ENCODE assay signal across 28 mouse cellular contexts in genomic region chr3:143034588-143034987, GRCm38 (mm10).
DNase-seq lines count a peak whose midpoint lies in the region; ATAC-seq and TF ChIP-seq lines count a peak whose summit lies in the region.
"Had no signal": no experiment of that assay in that cellular context is flagged by ENCODE, and none has a peak within 500 bp of the region (broad histone marks: within the 10 kb centered on the region; RNA-seq: fewer than 3 reads in every experiment).

No protein-coding gene starts in this region.

- H3K36me3 ChIP-seq in kidney, embryonic 14.5 days (ENCODE audit: control insufficient read depth, insufficient read depth, low read length): no peaks in the 10 kb centered on the region
- H3K36me3 ChIP-seq in lung, embryonic 16.5 days (ENCODE audit: control insufficient read depth, insufficient read depth, low read length): no peaks in the 10 kb centered on the region
- H3K36me3 ChIP-seq in stomach, embryonic 14.5 days (ENCODE audit: control insufficient read depth, insufficient read depth, low read length): no peaks in the 10 kb centered on the region
- no peaks in the 10 kb centered on the region for H3K36me3 ChIP-seq in forebrain, embryonic 10.5 days (replicated peaks)
- H3K36me3 ChIP-seq in limb, embryonic 10.5 days: no peaks in the 10 kb centered on the region
- H3K36me3 ChIP-seq: forebrain, embryonic 15.5 days; heart, embryonic 13.5 days; hindbrain, embryonic 10.5 days; hindbrain, embryonic 15.5 days; liver, embryonic 12.5 days; neural tube, embryonic 12.5 days had no signal

- TF ChIP-seq CTCF in lung, adult 2 months (IDR thresholded peaks at IDR 0.05; ENCODE audit: insufficient read depth, low read length): no peak

- ATAC-seq in kidney, embryonic 14.5 days (ENCODE audit: low FRiP score, low TSS enrichment): peak; percentile 69
- no peak for ATAC-seq in lung, embryonic 16.5 days (ENCODE audit: low read depth)
- no peak for ATAC-seq in stomach, embryonic 14.5 days (ENCODE audit: insufficient number of reproducible peaks, insufficient read depth, low FRiP score, low read depth)
- ATAC-seq: activated CD4-positive, CD25-positive, alpha-beta regulatory T cell, adult 4 months; forebrain, embryonic 15.5 days; liver, embryonic 12.5 days; liver, postnatal 0 days; midbrain, embryonic 16.5 days had no signal

- H3K4me1 ChIP-seq in kidney, embryonic 14.5 days (ENCODE audit: control insufficient read depth, insufficient read depth, low read length): no peaks in the 10 kb centered on the region
- H3K4me1 ChIP-seq in lung, embryonic 16.5 days (replicated peaks; ENCODE audit: control insufficient read depth, insufficient read depth, low read length): no peaks in the 10 kb centered on the region; the same call in 1 of the 2 replicates
- no peaks in the 10 kb centered on the region for H3K4me1 ChIP-seq in lung, adult 2 months (ENCODE audit: control insufficient read depth, insufficient read depth, low read length)
- no peaks in the 10 kb centered on the region for H3K4me1 ChIP-seq in stomach, embryonic 14.5 days (ENCODE audit: control insufficient read depth, insufficient read depth, low read length)
- no peaks in the 10 kb centered on the region for H3K4me1 ChIP-seq in forebrain, embryonic 10.5 days
- no peaks in the 10 kb centered on the region for H3K4me1 ChIP-seq in limb, embryonic 10.5 days
- H3K4me1 ChIP-seq: forebrain, embryonic 15.5 days; hindbrain, embryonic 10.5 days; hindbrain, embryonic 15.5 days; liver, embryonic 12.5 days; neural tube, embryonic 12.5 days had no signal

- no peak overlapping the region for H3K4me2 ChIP-seq in kidney, embryonic 14.5 days (replicated peaks; ENCODE audit: low read depth, low read length)
- peak overlapping the region; percentile 22; the same call in 1 of the 2 replicates for H3K4me2 ChIP-seq in lung, embryonic 16.5 days (ENCODE audit: low read depth, low read length)
- peak overlapping the region; percentile 22; the same call in 1 of the 2 replicates for H3K4me2 ChIP-seq in stomach, embryonic 14.5 days (replicated peaks; ENCODE audit: low read depth, low read length)
- H3K4me2 ChIP-seq: forebrain, embryonic 15.5 days; heart, embryonic 13.5 days; hindbrain, embryonic 15.5 days; liver, embryonic 12.5 days; midbrain, embryonic 11.5 days; neural tube, embryonic 12.5 days had no signal

- no peak overlapping the region for H3K4me3 ChIP-seq in kidney, embryonic 14.5 days (ENCODE audit: low read length)
- H3K4me3 ChIP-seq in lung, embryonic 16.5 days (ENCODE audit: low read length): no peak overlapping the region
- H3K4me3 ChIP-seq in lung, adult 2 months (replicated peaks; ENCODE audit: extremely low read depth, low read depth, low read length): no peak overlapping the region
- H3K4me3 ChIP-seq in stomach, embryonic 14.5 days (ENCODE audit: low read depth, low read length): no peak overlapping the region
- H3K4me3 ChIP-seq in forebrain, embryonic 10.5 days: no peak overlapping the region
- H3K4me3 ChIP-seq in limb, embryonic 10.5 days: no peak overlapping the region
- H3K4me3 ChIP-seq: forebrain, embryonic 15.5 days; gastrocnemius, adult 2 months; heart, embryonic 13.5 days; hindbrain, embryonic 10.5 days; hindbrain, embryonic 15.5 days; liver, embryonic 12.5 days; neural tube, embryonic 12.5 days had no signal

- H3K9ac ChIP-seq in kidney, embryonic 14.5 days (ENCODE audit: low read depth, low read length): no peak overlapping the region
- H3K9ac ChIP-seq in lung, embryonic 16.5 days (ENCODE audit: low read length): no peak overlapping the region
- no peak overlapping the region for H3K9ac ChIP-seq in stomach, embryonic 14.5 days (replicated peaks; ENCODE audit: low read depth, low read length)
- H3K9ac ChIP-seq: forebrain, embryonic 15.5 days; heart, embryonic 13.5 days; hindbrain, embryonic 15.5 days; liver, embryonic 12.5 days; liver, postnatal 0 days; neural tube, embryonic 12.5 days had no signal

- TF ChIP-seq POLR2A in lung, adult 2 months (IDR thresholded peaks at IDR 0.05; ENCODE audit: borderline replicate concordance, extremely low read depth, low read depth, low read length): no peak

- no peaks in the 10 kb centered on the region for H3K9me3 ChIP-seq in kidney, embryonic 14.5 days (ENCODE audit: control insufficient read depth, low read length)
- no peaks in the 10 kb centered on the region for H3K9me3 ChIP-seq in lung, embryonic 16.5 days (ENCODE audit: control insufficient read depth, low read length)
- no peaks in the 10 kb centered on the region for H3K9me3 ChIP-seq in stomach, embryonic 14.5 days (ENCODE audit: control insufficient read depth, low read depth, low read length)
- H3K9me3 ChIP-seq in forebrain, embryonic 10.5 days: no peaks in the 10 kb centered on the region; the same call in 1 of the 2 replicates
- no peaks in the 10 kb centered on the region for H3K9me3 ChIP-seq in limb, embryonic 10.5 days (replicated peaks)
- H3K9me3 ChIP-seq: forebrain, embryonic 15.5 days; heart, embryonic 13.5 days; hindbrain, embryonic 10.5 days; hindbrain, embryonic 15.5 days; liver, embryonic 12.5 days; neural tube, embryonic 12.5 days had no signal

- WGBS in kidney, embryonic 14.5 days: 37% methylated on average over 9 of the region's 9 CpGs
- 47% methylated on average over 9 of the region's 9 CpGs for WGBS in lung, embryonic 16.5 days
- 54% methylated on average over 9 of the region's 9 CpGs for WGBS in lung, adult 2 months
- 30% methylated on average over 9 of the region's 9 CpGs for WGBS in stomach, embryonic 14.5 days
- 87% methylated on average over 9 of the region's 9 CpGs for WGBS in forebrain, embryonic 10.5 days
- WGBS in limb, embryonic 10.5 days: 86% methylated on average over 9 of the region's 9 CpGs

- H3K27me3 ChIP-seq in kidney, embryonic 14.5 days (ENCODE audit: control insufficient read depth, insufficient read depth, low read length): no peaks in the 10 kb centered on the region
- no peaks in the 10 kb centered on the region for H3K27me3 ChIP-seq in lung, embryonic 16.5 days (ENCODE audit: control insufficient read depth, insufficient read depth, low read depth, low read length)
- H3K27me3 ChIP-seq in stomach, embryonic 14.5 days (ENCODE audit: control insufficient read depth, insufficient read depth, low read length): no peaks in the 10 kb centered on the region
- H3K27me3 ChIP-seq in forebrain, embryonic 10.5 days (ENCODE audit: poor library complexity, severe bottlenecking): no peaks in the 10 kb centered on the region
- no peaks in the 10 kb centered on the region for H3K27me3 ChIP-seq in limb, embryonic 10.5 days (ENCODE audit: low read depth, poor library complexity, severe bottlenecking)
- H3K27me3 ChIP-seq: forebrain, embryonic 15.5 days; heart, embryonic 13.5 days; hindbrain, embryonic 15.5 days; liver, embryonic 12.5 days; neural tube, embryonic 12.5 days had no signal

- no peak for DNase-seq in kidney, postnatal 14 days
- DNase-seq in lung, adult 2 months: no peak
- DNase-seq in forebrain, embryonic 10.5 days (ENCODE audit: extremely low spot score, low spot score): no peak
- no peak for DNase-seq in limb, embryonic 10.5 days (ENCODE audit: low spot score)
- DNase-seq: adrenal gland, adult 2 months; adrenal gland, postnatal 36 days; cerebellum, adult 2 months; cerebellum, postnatal 14 days; gastrocnemius, adult 2 months; gastrocnemius, postnatal 36 days; heart, postnatal 14 days; kidney, adult 11 months; liver, postnatal 0 days; right cerebral cortex, adult 18-20 months; spleen, adult 18-20 months; thymus, postnatal 14 days had no signal

- no peak overlapping the region for H3K27ac ChIP-seq in kidney, embryonic 14.5 days (ENCODE audit: low read depth, low read length)
- no peak overlapping the region for H3K27ac ChIP-seq in lung, embryonic 16.5 days (ENCODE audit: low read length)
- peak overlapping the region; percentile 39; the same call in 1 of the 2 replicates for H3K27ac ChIP-seq in stomach, embryonic 14.5 days (ENCODE audit: low read length)
- no peak overlapping the region for H3K27ac ChIP-seq in forebrain, embryonic 10.5 days
- no peak overlapping the region for H3K27ac ChIP-seq in limb, embryonic 10.5 days
- H3K27ac ChIP-seq: forebrain, embryonic 15.5 days; gastrocnemius, adult 2 months; heart, embryonic 13.5 days; hindbrain, embryonic 10.5 days; hindbrain, embryonic 15.5 days; liver, embryonic 12.5 days; neural tube, embryonic 12.5 days had no signal
